Mouse (Mus musculus) kidney, adult 2 months (tissue): Measurements from ENCODE around the gene Arhgef17.

ENCODE experiments used
- CTCF ChIP-seq: fragments of 200-500 bp; conservative IDR thresholded peaks from 2 replicates; pipeline ENCODE4 v1.5.1; 2011; ENCODE audit warnings: low read depth, mild to moderate bottlenecking, control low read depth, low read length, moderate library complexity, mixed read lengths; ENCODE audit not compliant: insufficient read depth, insufficient read length
- POLR2A ChIP-seq: fragments of 200-500 bp; IDR thresholded peaks from one replicate; pipeline ENCODE4 v1.6.1; 2011; ENCODE audit warnings: low read depth, low read length, control low read depth

DNA sequence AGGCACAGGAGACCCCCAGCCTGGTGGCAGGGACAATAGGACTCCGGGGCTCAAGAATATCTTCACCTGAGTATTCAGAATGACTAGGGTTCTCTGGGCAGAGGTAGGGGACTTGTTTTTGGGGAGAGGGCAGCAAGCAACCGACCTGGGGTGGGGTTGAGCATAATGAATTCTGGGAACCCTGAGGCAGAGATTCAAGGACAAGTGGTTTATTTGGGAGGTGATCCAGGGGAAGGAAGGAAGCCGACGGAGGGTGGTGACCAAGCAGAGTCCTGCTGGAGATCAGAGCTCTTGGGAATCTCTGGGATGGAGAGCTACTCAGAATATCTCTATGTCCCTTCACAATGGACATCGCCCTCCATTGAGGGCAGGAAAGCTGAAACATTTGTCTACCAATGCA is 46.3 kb upstream of the Arhgef17 start:
- TF ChIP-seq POLR2A (no peak), CTCF (no peak)
